Mouse (Mus musculus) stomach, embryonic 14.5 days (tissue): ENCODE measurements around the gene Calhm4. TPM values are rescaled to one million over a fixed set of nuclear protein-coding genes. Genes with fewer than 3 reads are reported as not detected.
A peak's percentile ranks its signal among the peaks of the same experiment; 100 is the strongest.
"Not testable (repeated sequence)": the region's sequence is repeated elsewhere in the genome, so short reads cannot be mapped to it uniquely, and the experiment has no call there.

Source experiments
- ATAC-seq: fragments of 200-750 bp; cut with Nextera tagmentation; 2 replicates; pipeline ENCODE4 v1.8.0; 2017; ENCODE audit warnings: low read depth, moderate TSS enrichment; ENCODE audit not compliant: insufficient number of reproducible peaks, insufficient read depth, low FRiP score
- H3K27ac ChIP-seq: fragments of 300-500 bp; sonication (generic); 2 replicates; pipeline ENCODE4 v1.5.1; 2014; ENCODE audit warnings: mild to moderate bottlenecking, low read length, moderate library complexity, mixed read lengths
- H3K27me3 ChIP-seq: fragments of 300-500 bp; sonication (generic); 2 replicates; pipeline ENCODE4 v1.6.1; 2014; ENCODE audit warnings: low read length, control low read depth, mixed read lengths; ENCODE audit not compliant: control insufficient read depth, insufficient read depth
- H3K36me3 ChIP-seq: fragments of 300-500 bp; sonication (generic); 2 replicates; pipeline ENCODE4 v1.6.1; 2014; ENCODE audit warnings: mild to moderate bottlenecking, control low read depth, low read length, moderate library complexity, mixed read lengths; ENCODE audit not compliant: control insufficient read depth, insufficient read depth
- H3K4me1 ChIP-seq: fragments of 300-500 bp; sonication (generic); 2 replicates; pipeline ENCODE4 v1.6.1; 2014; ENCODE audit warnings: low read length, control low read depth, mixed read lengths; ENCODE audit not compliant: control insufficient read depth, insufficient read depth
- H3K4me2 ChIP-seq: fragments of 300-500 bp; sonication (generic); replicated peaks from 2 replicates; pipeline ENCODE4 v1.6.1; 2014; ENCODE audit warnings: low read depth, low read length, control low read depth
- H3K4me3 ChIP-seq: fragments of 300-500 bp; sonication (generic); 2 replicates; pipeline ENCODE4 v1.5.1; 2014; ENCODE audit warnings: low read depth, low read length, control low read depth
- H3K9ac ChIP-seq: fragments of 300-500 bp; sonication (generic); replicated peaks from 2 replicates; pipeline ENCODE4 v1.6.1; 2014; ENCODE audit warnings: low read depth, mild to moderate bottlenecking, control low read depth, low read length, moderate library complexity, mixed read lengths
- H3K9me3 ChIP-seq: fragments of 300-500 bp; sonication (generic); 2 replicates; pipeline ENCODE4 v1.6.1; 2016; ENCODE audit warnings: low read depth, low read length, control low read depth; ENCODE audit not compliant: control insufficient read depth
- WGBS: fragments of 180-500 bp; shearing (Covaris S2); extraction: QIAGEN DNeasy Blood & Tissue Kit; methylation state at CpG from one replicate; pipeline ENCODE4 v1.1.7; 2014; 5-methylcytosine and 5-hydroxymethylcytosine counted together
- polyA plus RNA-seq: library from polyadenylated mRNA; unstranded; fragments of >200 nt; fragmentation: Nextera tagmentation; extraction: Ambion mirVana; gene quantifications from 2 replicates; pipeline ENCODE4 v1.2.1, GENCODE M21; 2014

Gene Calhm4
- polyA plus RNA-seq, 1 experiment from 2014 or later, result not detected

DNA sequence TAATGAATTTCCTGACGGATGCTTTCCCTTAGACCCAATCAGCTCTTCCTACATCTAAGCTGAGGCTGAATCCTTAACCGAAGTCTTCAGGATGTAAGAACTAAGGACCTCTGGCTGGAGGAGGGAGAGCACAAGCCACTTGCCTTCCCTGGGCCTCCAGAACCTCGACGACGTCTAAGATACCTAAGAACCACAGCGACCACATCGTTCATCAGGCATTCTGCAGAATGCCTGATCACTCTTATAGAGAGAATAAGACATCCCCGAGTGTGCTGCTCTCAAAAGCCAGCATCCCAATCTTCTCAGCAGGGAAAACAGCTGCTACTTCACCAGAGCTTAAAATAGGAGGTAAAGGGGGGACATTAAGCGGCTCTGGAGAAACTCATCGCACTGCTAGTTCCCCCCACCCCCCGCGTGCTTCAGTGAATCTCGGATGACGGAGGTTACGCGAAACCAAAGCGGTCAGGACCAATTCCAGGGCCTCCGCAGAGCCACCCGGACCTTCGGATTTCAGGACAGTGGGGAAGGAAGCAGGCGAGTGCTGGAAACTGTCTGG lies 25.3 kb downstream of the Calhm4 start:
- H3K4me1 ChIP-seq, result peaks cover 8% of the 10 kb centered on the region
- 0% methylated on average over 21 of the region's 21 CpGs for WGBS
- H3K4me3 ChIP-seq, result peak overlapping the region; percentile 86
- H3K9me3 ChIP-seq, result no peaks in the 10 kb centered on the region
- no peaks in the 10 kb centered on the region for H3K36me3 ChIP-seq
- H3K9ac ChIP-seq, result peak overlapping the region; percentile 95
- peak overlapping the region; percentile 97 for H3K27ac ChIP-seq
- H3K4me2 ChIP-seq, result peak overlapping the region; percentile 62
- no peak for ATAC-seq
- no peaks in the 10 kb centered on the region for H3K27me3 ChIP-seq

DNA sequence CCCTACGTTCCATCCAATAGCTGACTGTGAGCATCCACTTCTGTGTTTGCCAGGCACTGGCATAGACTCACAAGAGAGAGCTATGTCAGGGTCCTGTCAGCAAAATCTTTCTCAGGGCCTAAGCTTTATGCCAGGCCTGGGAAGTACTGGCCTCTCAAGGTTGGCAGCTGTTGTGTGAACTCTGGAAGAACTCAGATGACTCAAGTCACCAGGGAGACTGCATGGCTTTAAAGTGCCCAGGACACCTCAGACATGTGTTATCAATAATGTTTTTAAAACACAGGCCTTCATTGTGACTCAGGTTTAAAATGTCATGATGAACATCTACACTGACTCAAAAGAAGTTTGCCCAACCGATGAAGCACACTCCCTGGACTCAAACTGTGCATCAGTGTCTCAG lies 30.9 kb downstream of the Calhm4 start:
- no peaks in the 10 kb centered on the region for H3K27me3 ChIP-seq
- H3K4me2 ChIP-seq, result no peak overlapping the region
- ATAC-seq, result no peak
- H3K4me3 ChIP-seq, result no peak overlapping the region
- no peak overlapping the region for H3K27ac ChIP-seq
- H3K4me1 ChIP-seq, result peaks cover 4% of the 10 kb centered on the region
- WGBS, result 86% methylated on average over 2 of the region's 2 CpGs
- H3K9ac ChIP-seq, result no peak overlapping the region
- H3K36me3 ChIP-seq, result peaks cover 6% of the 10 kb centered on the region; the same call in 1 of the 2 replicates
- H3K9me3 ChIP-seq, result no peaks in the 10 kb centered on the region

DNA sequence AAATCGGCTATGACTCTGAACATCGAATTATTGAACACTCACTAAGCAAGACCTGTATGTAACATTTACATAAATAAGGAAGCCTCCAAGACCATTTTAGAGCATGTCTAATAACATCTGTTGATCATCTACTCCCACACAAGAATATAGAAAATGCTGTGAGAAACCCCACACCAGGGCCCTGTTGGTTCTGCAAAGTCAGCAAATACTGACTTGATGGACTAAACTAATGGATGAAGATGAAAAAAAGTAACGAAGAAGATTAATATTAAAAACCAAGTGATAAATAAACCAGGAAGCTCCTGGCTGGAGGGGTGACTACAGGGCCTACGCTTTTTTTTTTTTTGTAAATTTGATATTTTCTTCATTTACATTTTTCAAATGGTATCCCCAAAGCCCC lies 31.5 kb downstream of the Calhm4 start:
- WGBS, result 89% methylated on average over 4 of the region's 4 CpGs
- ATAC-seq, result no peak
- Histone ChIP-seq H3K27me3 (no peaks in the 10 kb centered on the region), H3K4me3 (no peak overlapping the region), H3K36me3 (peaks cover 6% of the 10 kb centered on the region; the same call in 1 of the 2 replicates), H3K4me2 (no peak overlapping the region), H3K27ac (no peak overlapping the region), H3K4me1 (no peaks in the 10 kb centered on the region), H3K9ac (no peak overlapping the region), H3K9me3 (no peaks in the 10 kb centered on the region)

DNA sequence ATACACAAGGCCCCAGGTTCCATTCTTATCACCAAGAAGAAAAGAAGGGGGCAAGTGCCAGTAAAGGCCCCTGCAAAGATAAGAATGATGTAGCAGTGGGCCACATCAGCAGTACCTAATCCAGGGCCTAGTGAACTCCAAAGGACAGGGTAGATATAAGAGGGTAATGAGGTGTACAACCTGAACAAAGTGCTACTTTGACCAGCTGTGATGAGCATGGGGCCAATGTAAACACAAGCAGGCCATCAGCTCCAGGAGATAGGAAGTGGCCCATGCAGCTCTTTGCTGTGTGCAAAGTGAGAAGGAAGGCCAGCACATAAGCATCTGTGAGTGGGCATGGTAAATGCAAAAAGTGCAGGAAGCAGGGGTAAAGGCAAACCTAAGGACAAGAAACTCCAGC lies 45.7 kb downstream of the Calhm4 start:
- H3K36me3 ChIP-seq, result peaks cover 36% of the 10 kb centered on the region
- no peaks in the 10 kb centered on the region for H3K27me3 ChIP-seq
- H3K9ac ChIP-seq, result no peak overlapping the region
- no peak overlapping the region for H3K27ac ChIP-seq
- H3K4me1 ChIP-seq, result no peaks in the 10 kb centered on the region
- no peak overlapping the region for H3K4me2 ChIP-seq
- ATAC-seq, result no peak
- no peak overlapping the region for H3K4me3 ChIP-seq
- H3K9me3 ChIP-seq, result no peaks in the 10 kb centered on the region

DNA sequence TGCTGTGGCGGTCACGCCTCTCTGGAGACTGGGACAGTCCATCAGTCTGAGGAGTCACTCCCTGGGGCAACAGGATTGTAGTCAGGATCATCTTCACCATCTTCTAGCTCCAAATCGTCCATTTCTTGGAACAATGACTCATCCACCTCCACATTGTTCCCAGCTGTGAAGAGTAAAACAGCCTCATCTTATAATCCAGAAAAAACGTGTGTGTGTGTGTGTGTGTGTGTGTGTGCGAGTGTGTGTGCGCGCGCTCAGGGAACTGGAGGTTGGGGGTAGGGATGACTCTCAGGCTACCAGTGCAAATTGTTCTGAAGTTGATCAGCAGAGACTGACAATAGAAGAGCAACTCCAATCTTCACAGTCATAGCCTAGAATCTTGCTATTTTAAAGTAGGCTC lies 47.4 kb downstream of the Calhm4 start:
- not testable (repeated sequence) for H3K27me3 ChIP-seq, H3K27ac ChIP-seq, H3K9me3 ChIP-seq, H3K4me2 ChIP-seq, H3K4me1 ChIP-seq, H3K9ac ChIP-seq, H3K4me3 ChIP-seq, ATAC-seq
- 90% methylated on average over 6 of the region's 8 CpGs for WGBS
- H3K36me3 ChIP-seq, result peaks cover 41% of the 10 kb centered on the region

Other genes with a start within 250 kb of the Calhm4 start
- gene Sult3a1, start 186.6 kb downstream of the Calhm4 start, polyA plus RNA-seq, result not detected in 2 replicates
- gene Rsph4a, start 139.2 kb downstream of the Calhm4 start, polyA plus RNA-seq, result 0.14 TPM in 1 of 2 replicates, not detected in the other
- gene Zup1, start 93.0 kb downstream of the Calhm4 start, polyA plus RNA-seq, result 25.9 and 26.5 TPM in 2 replicates
- gene Rwdd1, start 24.7 kb downstream of the Calhm4 start, polyA plus RNA-seq, result 134 and 137 TPM in 2 replicates
- gene Trappc3l, start 6.7 kb downstream of the Calhm4 start, polyA plus RNA-seq, result not detected in 2 replicates
- 0.76 and 0.95 TPM in 2 replicates for gene Calhm5, start 52.2 kb upstream of the Calhm4 start, polyA plus RNA-seq
- gene Calhm6, start 83.7 kb upstream of the Calhm4 start, polyA plus RNA-seq, result 1.1 and 2.3 TPM in 2 replicates
- 27.9 and 29.0 TPM in 2 replicates for gene Dse, start 163.4 kb upstream of the Calhm4 start, polyA plus RNA-seq
- gene Tspyl1, start 237.9 kb upstream of the Calhm4 start, polyA plus RNA-seq, result 55.0 and 56.3 TPM in 2 replicates